10 mouse cellular contexts compared by ENCODE assay signal in genomic region chr6:34274346-34274745, GRCm38 (mm10). TPM values are rescaled to one million over a fixed set of nuclear protein-coding genes. Genes with fewer than 3 reads are reported as not detected.
DNase-seq lines count a peak whose midpoint lies in the region; ATAC-seq lines count a peak whose summit lies in the region.
"Had no signal": no experiment of that assay in that cellular context is flagged by ENCODE, and none has a peak within 500 bp of the region (broad histone marks: within the 10 kb centered on the region; RNA-seq: fewer than 3 reads in every experiment).

No protein-coding gene starts in this region.

- no peak overlapping the region for H3K9ac ChIP-seq in neural tube, embryonic 15.5 days (replicated peaks)
- H3K9ac ChIP-seq: neural tube, embryonic 13.5 days had no signal

- peaks cover 5% of the 10 kb centered on the region; the same call in 1 of the 2 replicates for H3K4me1 ChIP-seq in neural tube, embryonic 15.5 days
- H3K4me1 ChIP-seq: neural tube, embryonic 13.5 days had no signal

- peak; percentile 28 for DNase-seq in layer of hippocampus, adult 9-11 months
- DNase-seq in layer of hippocampus, postnatal 36 days = no peak
- DNase-seq in brain, adult 2 months (ENCODE audit: low read depth, low spot score) = peak; percentile 50
- peak; percentile 25 to 33 for DNase-seq in cerebellum, postnatal 14 days
- DNase-seq in heart, postnatal 14 days = peak; percentile 38 to 68
- DNase-seq in embryo, embryonic 11 days = no peak
- DNase-seq: kidney, adult 11 months; thymus, postnatal 25 days had no signal

- no peak overlapping the region for H3K4me2 ChIP-seq in neural tube, embryonic 15.5 days
- H3K4me2 ChIP-seq: neural tube, embryonic 13.5 days had no signal

- no peaks in the 10 kb centered on the region for H3K9me3 ChIP-seq in neural tube, embryonic 15.5 days (replicated peaks)
- H3K9me3 ChIP-seq: neural tube, embryonic 13.5 days had no signal

- no peaks in the 10 kb centered on the region for H3K27me3 ChIP-seq in neural tube, embryonic 15.5 days (replicated peaks)
- H3K27me3 ChIP-seq: neural tube, embryonic 13.5 days had no signal

- ATAC-seq in neural tube, embryonic 15.5 days (ENCODE audit: low FRiP score) = no peak

- H3K36me3 ChIP-seq in neural tube, embryonic 15.5 days = no peaks in the 10 kb centered on the region
- H3K36me3 ChIP-seq: neural tube, embryonic 13.5 days had no signal

- intact Hi-C loops in heart, postnatal 14 days (cut with DNase I) = no loop called here

- WGBS in neural tube, embryonic 15.5 days = 93% methylated on average over 2 of the region's 2 CpGs

- no peak overlapping the region for H3K27ac ChIP-seq in neural tube, embryonic 15.5 days (replicated peaks)
- H3K27ac ChIP-seq: neural tube, embryonic 13.5 days had no signal

- no peak overlapping the region for H3K4me3 ChIP-seq in neural tube, embryonic 15.5 days (replicated peaks)
- H3K4me3 ChIP-seq: neural tube, embryonic 13.5 days had no signal

RNA-seq across cellular contexts. Expression of gene Akr1b3, which starts 42.9 kb away (rescaled TPM):
- 10 to 100 TPM; 34.6 to 45.8 TPM for total RNA-seq in layer of hippocampus, postnatal 36 days (2021)
- 100 to 1,000 TPM; 221 to 256 TPM for total RNA-seq in heart, postnatal 14 days (2021)
- 126 and 145 TPM in 2 replicates for polyA plus RNA-seq in neural tube, embryonic 15.5 days (2015; fragmentation: Nextera tagmentation; extraction: Ambion mirVana)

Comparison
In these comparisons a context has a peak if more than half of its experiments do, and no peak if none do; other contexts are left out.
1. DNase-seq: peak in layer of hippocampus, adult 9-11 months (single experiment), brain, adult 2 months (single experiment), cerebellum, postnatal 14 days (2 of 2) and heart, postnatal 14 days (2 of 2); none in layer of hippocampus, postnatal 36 days (0 of 2) and embryo, embryonic 11 days (single experiment).
2. RNA of gene Akr1b3, which starts 42.9 kb away (total RNA-seq): 221 to 256 TPM in heart, postnatal 14 days; 34.6 to 45.8 TPM in layer of hippocampus, postnatal 36 days; every median in the first group is over 4 times any median in the second.